Mouse (Mus musculus) kidney, adult 10 weeks (tissue): ENCODE results near the gene Acan. TPM values are rescaled to one million over a fixed set of nuclear protein-coding genes. Genes with fewer than 3 reads are reported as not detected.

Source experiments
- polyA plus RNA-seq: library from polyadenylated mRNA; stranded (reverse); fragments of 350-450 nt; fragmentation: Illumina TruSeq; extraction: RNeasy Lipid Tissue Mini Kit (QIAGEN cat#74804); gene quantifications from one replicate; pipeline ENCODE4 v1.2.3, GENCODE M21; 2014; ENCODE audit warnings: low read depth, low replicate concordance

Gene Acan
- polyA plus RNA-seq, result not detected

GRCm38 (mm10) chr7:79053383-79053889 lies at the start of gene Acan:
Acan (plus strand) TSS chr7:79053483.

GRCm38 (mm10) chr7:79130843-79131444 lies 77.7 kb downstream of the Acan start, which contains the start of gene Hapln3:
Hapln3 (minus strand) TSS chr7:79131018.

GRCm38 (mm10) chr7:79148711-79149266 lies 95.5 kb downstream of the Acan start, which contains the start of gene Mfge8:
Mfge8 (minus strand) TSS chr7:79149060.

Other genes starting within 250 kb of the Acan start
- gene Det1, start 206.2 kb upstream of the Acan start, polyA plus RNA-seq, result 3.0 TPM
- 9.9 TPM for gene Aen, start 157.6 kb upstream of the Acan start, polyA plus RNA-seq
- 1.7 TPM for gene Isg20, start 140.1 kb upstream of the Acan start, polyA plus RNA-seq
- not detected for gene Hapln3, start 77.5 kb downstream of the Acan start, polyA plus RNA-seq
- 2.1 TPM for gene Mfge8, start 95.6 kb downstream of the Acan start, polyA plus RNA-seq
- gene Abhd2, start 219.7 kb downstream of the Acan start, polyA plus RNA-seq, result 36.1 TPM